In genomic region chr9:60106683-60107082, GRCm38 (mm10) we compare ENCODE assay signal across 14 mouse cellular contexts.
"Had no signal": no experiment of that assay in that cellular context is flagged by ENCODE, and none has a peak within 500 bp of the region (broad histone marks: within the 10 kb centered on the region; RNA-seq: fewer than 3 reads in every experiment).

No protein-coding gene starts in this region.

- DNase-seq: kidney, adult 11 months; kidney, postnatal 10 days; kidney, postnatal 4 days; liver; liver, embryonic 13.5 days; liver, postnatal 0 days; midbrain, embryonic 14.5 days; spleen, adult 18-20 months; thymus, postnatal 4 days had no signal

- H3K27me3 ChIP-seq: liver, embryonic 13.5 days; neural tube, embryonic 15.5 days had no signal

- H3K9ac ChIP-seq: limb, embryonic 12.5 days; liver, embryonic 13.5 days; liver, postnatal 0 days; neural tube, embryonic 15.5 days had no signal

- H3K9me3 ChIP-seq: limb, embryonic 12.5 days; liver, embryonic 13.5 days; midbrain, embryonic 10.5 days; neural tube, embryonic 15.5 days had no signal

- H3K4me3 ChIP-seq: layer of hippocampus, adult 2 months; limb, embryonic 12.5 days; liver, embryonic 13.5 days; midbrain, embryonic 10.5 days; myocyte; neural tube, embryonic 15.5 days had no signal

- H3K27ac ChIP-seq: layer of hippocampus, adult 2 months; limb, embryonic 12.5 days; liver, embryonic 13.5 days; neural tube, embryonic 15.5 days had no signal

- H3K4me2 ChIP-seq: limb, embryonic 12.5 days; liver, embryonic 13.5 days; neural tube, embryonic 15.5 days had no signal

- ATAC-seq: liver, postnatal 0 days had no signal

- H3K36me3 ChIP-seq: liver, embryonic 13.5 days; midbrain, embryonic 10.5 days; neural tube, embryonic 15.5 days had no signal

- H3K4me1 ChIP-seq: liver, embryonic 13.5 days; neural tube, embryonic 15.5 days had no signal
